Mouse (Mus musculus) bone marrow, adult 2 months (tissue): Measurements from ENCODE around the gene Pola1.

ENCODE experiments used
- CTCF ChIP-seq: fragments of 200-500 bp; IDR thresholded peaks from 2 replicates; pipeline ENCODE4 v1.5.1; 2011; ENCODE audit warnings: low read length, control low read depth; ENCODE audit not compliant: control insufficient read depth, insufficient read depth
- POLR2A ChIP-seq: fragments of 200-500 bp; IDR thresholded peaks from 2 replicates; pipeline ENCODE4 v1.6.1; 2011; ENCODE audit warnings: low read depth, mild to moderate bottlenecking, control low read depth, low read length, borderline replicate concordance; ENCODE audit not compliant: control insufficient read depth

GRCm38 (mm10) chrX:93299771-93300170, 332.2 kb downstream of the Pola1 start:
- TF ChIP-seq CTCF (no peak), POLR2A (no peak)
